Mouse (Mus musculus): ENCODE measurements at regions not wholly inside any gene's neighbourhood (a gene's known extent, or its start where the extent isn't known, plus 50 kb on each side); places are given as distances from the start of the nearest gene placed in this dataset.

- 0 out of 2 replicates have a peak, but pooled peaks cover 10% of the 10 kb centered on the region for H3K9me3 ChIP-seq (replicated peaks)
- no peak for DNase-seq (ENCODE audit: low spot score)
- H3K36me3 ChIP-seq, result no peaks in the 10 kb centered on the region
- no peaks in the 10 kb centered on the region for H3K27me3 ChIP-seq (ENCODE audit: low read depth, poor library complexity, severe bottlenecking)
- H3K4me3 ChIP-seq, result no peak overlapping the region
- no peaks in the 10 kb centered on the region for H3K4me1 ChIP-seq
- no peak overlapping the region for H3K27ac ChIP-seq (replicated peaks)
- 85% methylated on average over 2 of the region's 2 CpGs for WGBS
Observed at GRCm38 (mm10) chr5:111982106-111982505, 248.4 kb downstream of the Gm26897 start.

GRCm38 (mm10) chr5:111985997-111986396, 252.3 kb downstream of the Gm26897 start:
- 0 out of 2 replicates have a peak, but pooled peaks cover 5% of the 10 kb centered on the region for H3K9me3 ChIP-seq (replicated peaks)
- no peaks in the 10 kb centered on the region for H3K4me1 ChIP-seq
- H3K27ac ChIP-seq (replicated peaks), result no peak overlapping the region
- WGBS, result 82% methylated on average over 8 of the region's 8 CpGs
- no peaks in the 10 kb centered on the region for H3K27me3 ChIP-seq (ENCODE audit: low read depth, poor library complexity, severe bottlenecking)
- no peaks in the 10 kb centered on the region for H3K36me3 ChIP-seq
- no peak for DNase-seq (ENCODE audit: low spot score)
- no peak overlapping the region for H3K4me3 ChIP-seq

- Histone ChIP-seq H3K27me3 (ENCODE audit: low read depth, poor library complexity, severe bottlenecking) (no peaks in the 10 kb centered on the region), H3K4me1 (no peaks in the 10 kb centered on the region), H3K4me3 (no peak overlapping the region), H3K36me3 (no peaks in the 10 kb centered on the region), H3K27ac (replicated peaks) (no peak overlapping the region), H3K9me3 (replicated peaks) (0 out of 2 replicates have a peak, but pooled peaks cover 3% of the 10 kb centered on the region)
- DNase-seq (ENCODE audit: low spot score), result no peak
- WGBS, result 55% methylated on average over 6 of the region's 6 CpGs
Observed at GRCm38 (mm10) chr5:111987036-111987435, 253.3 kb downstream of the Gm26897 start.

- no peaks in the 10 kb centered on the region for H3K36me3 ChIP-seq
- no peaks in the 10 kb centered on the region for H3K27me3 ChIP-seq (ENCODE audit: low read depth, poor library complexity, severe bottlenecking)
- WGBS, result 87% methylated on average over 10 of the region's 10 CpGs
- H3K4me1 ChIP-seq, result 0 out of 2 replicates have a peak, but pooled peaks cover 7% of the 10 kb centered on the region
- no peak for DNase-seq (ENCODE audit: low spot score)
- H3K4me3 ChIP-seq, result no peak overlapping the region
- no peaks in the 10 kb centered on the region for H3K9me3 ChIP-seq (replicated peaks)
- no peak overlapping the region for H3K27ac ChIP-seq (replicated peaks)
Observed at GRCm38 (mm10) chr5:111991805-111992204, 258.1 kb downstream of the Gm26897 start.

GRCm38 (mm10) chr5:111993221-111993620, 259.1 kb downstream of the Cryba4 start:
- no peak for DNase-seq (ENCODE audit: low spot score)
- Histone ChIP-seq H3K36me3 (no peaks in the 10 kb centered on the region), H3K9me3 (replicated peaks) (no peaks in the 10 kb centered on the region), H3K4me1 (0 out of 2 replicates have a peak, but pooled peaks cover 7% of the 10 kb centered on the region), H3K27ac (replicated peaks) (no peak overlapping the region), H3K27me3 (ENCODE audit: low read depth, poor library complexity, severe bottlenecking) (peaks cover 4% of the 10 kb centered on the region; the same call in 1 of the 2 replicates), H3K4me3 (no peak overlapping the region)
- WGBS, result 61% methylated on average over 7 of the region's 7 CpGs

GRCm38 (mm10) chr5:111993930-111994329, 258.4 kb downstream of the Cryba4 start:
- 0 out of 2 replicates have a peak, but pooled peaks cover 7% of the 10 kb centered on the region for H3K4me1 ChIP-seq
- H3K27me3 ChIP-seq (ENCODE audit: low read depth, poor library complexity, severe bottlenecking), result peaks cover 11% of the 10 kb centered on the region; the same call in 1 of the 2 replicates
- H3K36me3 ChIP-seq, result no peaks in the 10 kb centered on the region
- H3K27ac ChIP-seq (replicated peaks), result no peak overlapping the region
- H3K9me3 ChIP-seq (replicated peaks), result no peaks in the 10 kb centered on the region
- WGBS, result 84% methylated on average over 9 of the region's 9 CpGs
- no peak overlapping the region for H3K4me3 ChIP-seq
- no peak for DNase-seq (ENCODE audit: low spot score)

GRCm38 (mm10) chr5:111996806-111997205, 255.5 kb downstream of the Cryba4 start:
- Histone ChIP-seq H3K27me3 (ENCODE audit: low read depth, poor library complexity, severe bottlenecking) (peaks cover 38% of the 10 kb centered on the region), H3K4me1 (peaks cover 30% of the 10 kb centered on the region), H3K36me3 (no peaks in the 10 kb centered on the region), H3K27ac (replicated peaks) (no peak overlapping the region), H3K4me3 (no peak overlapping the region), H3K9me3 (replicated peaks) (no peaks in the 10 kb centered on the region)
- 63% methylated on average over 3 of the region's 3 CpGs for WGBS
- DNase-seq (ENCODE audit: low spot score), result no peak

- Histone ChIP-seq H3K27ac (replicated peaks) (peak overlapping the region; percentile 64), H3K36me3 (no peaks in the 10 kb centered on the region), H3K4me1 (peaks cover 40% of the 10 kb centered on the region), H3K27me3 (ENCODE audit: low read depth, poor library complexity, severe bottlenecking) (peaks cover 57% of the 10 kb centered on the region), H3K4me3 (peak overlapping the region; percentile 10), H3K9me3 (replicated peaks) (peaks cover 2% of the 10 kb centered on the region; the same call in 1 of the 2 replicates)
- 7% methylated on average over 32 of the region's 32 CpGs for WGBS
- peak; percentile 62 for DNase-seq (ENCODE audit: low spot score)
Observed at GRCm38 (mm10) chr5:112001742-112002701, 250.3 kb downstream of the Cryba4 start.

- no peak for DNase-seq (ENCODE audit: low spot score)
- H3K9me3 ChIP-seq (replicated peaks), result peaks cover 5% of the 10 kb centered on the region; the same call in 1 of the 2 replicates
- H3K36me3 ChIP-seq, result no peaks in the 10 kb centered on the region
- H3K4me1 ChIP-seq, result peaks cover 40% of the 10 kb centered on the region
- H3K4me3 ChIP-seq, result no peak overlapping the region
- peak overlapping the region; percentile 64 for H3K27ac ChIP-seq (replicated peaks)
- WGBS, result 55% methylated on average over 12 of the region's 12 CpGs
- peaks cover 56% of the 10 kb centered on the region for H3K27me3 ChIP-seq (ENCODE audit: low read depth, poor library complexity, severe bottlenecking)
Observed at GRCm38 (mm10) chr5:112002856-112003660, 249.3 kb downstream of the Cryba4 start.

- H3K27ac ChIP-seq (replicated peaks), result no peak overlapping the region
- peaks cover 53% of the 10 kb centered on the region for H3K27me3 ChIP-seq (ENCODE audit: low read depth, poor library complexity, severe bottlenecking)
- H3K4me3 ChIP-seq, result no peak overlapping the region
- H3K36me3 ChIP-seq, result no peaks in the 10 kb centered on the region
- WGBS, result 86% methylated on average over 3 of the region's 3 CpGs
- H3K4me1 ChIP-seq, result peaks cover 40% of the 10 kb centered on the region
- peaks cover 5% of the 10 kb centered on the region; the same call in 1 of the 2 replicates for H3K9me3 ChIP-seq (replicated peaks)
- no peak for DNase-seq (ENCODE audit: low spot score)
Observed at GRCm38 (mm10) chr5:112004041-112004440, 248.3 kb downstream of the Cryba4 start.

- 20% methylated on average over 9 of the region's 9 CpGs for WGBS
- peak; percentile 62 for DNase-seq (ENCODE audit: low spot score)
- peaks cover 17% of the 10 kb centered on the region for H3K4me1 ChIP-seq
- H3K27ac ChIP-seq (replicated peaks), result peak overlapping the region; percentile 56
- no peaks in the 10 kb centered on the region for H3K36me3 ChIP-seq
- H3K4me3 ChIP-seq, result no peak overlapping the region
- peaks cover 25% of the 10 kb centered on the region; the same call in 1 of the 2 replicates for H3K27me3 ChIP-seq (ENCODE audit: low read depth, poor library complexity, severe bottlenecking)
- peaks cover 6% of the 10 kb centered on the region; the same call in 1 of the 2 replicates for H3K9me3 ChIP-seq (replicated peaks)
Observed at GRCm38 (mm10) chr5:112012505-112013164, 239.7 kb downstream of the Cryba4 start.

- no peak overlapping the region for H3K27ac ChIP-seq (replicated peaks)
- no peaks in the 10 kb centered on the region for H3K36me3 ChIP-seq
- no peak for DNase-seq (ENCODE audit: low spot score)
- WGBS, result 81% methylated on average over 7 of the region's 7 CpGs
- no peaks in the 10 kb centered on the region for H3K4me1 ChIP-seq
- H3K27me3 ChIP-seq (ENCODE audit: low read depth, poor library complexity, severe bottlenecking), result no peaks in the 10 kb centered on the region
- H3K4me3 ChIP-seq, result no peak overlapping the region
- H3K9me3 ChIP-seq (replicated peaks), result peaks cover 9% of the 10 kb centered on the region; the same call in 1 of the 2 replicates
Observed at GRCm38 (mm10) chr5:112018925-112019324, 233.4 kb downstream of the Cryba4 start.
